Mouse (Mus musculus) C2C12 (cell line): ENCODE results near the gene Zfp131. TPM values are rescaled to one million over a fixed set of nuclear protein-coding genes. Genes with fewer than 3 reads are reported as not detected.

Source experiments
- H3K27me3 ChIP-seq: one replicate; pipeline ENCODE4 v1.6.1; 2011; ENCODE audit not compliant: control insufficient read depth, insufficient read depth, insufficient read length
- H3K36me3 ChIP-seq: one replicate; pipeline ENCODE4 v1.6.1; 2011; ENCODE audit not compliant: control insufficient read depth, insufficient read depth
- H3K4me3 ChIP-seq: one replicate; pipeline ENCODE4 v1.5.1; 2011; ENCODE audit warnings: mild to moderate bottlenecking, control low read depth; ENCODE audit not compliant: poor library complexity, insufficient read depth, severe bottlenecking
- H3K79me2 ChIP-seq: one replicate; pipeline ENCODE4 v1.6.1; 2011; ENCODE audit not compliant: control insufficient read depth, insufficient read depth
- H3K79me3 ChIP-seq: one replicate; pipeline ENCODE4 v1.6.1; 2011; ENCODE audit warnings: low read depth, control low read depth
- H3ac ChIP-seq: one replicate; pipeline ENCODE3; 2011; ENCODE audit warnings: low read depth; ENCODE audit not compliant: control insufficient read depth, insufficient read length
- CEBPB ChIP-seq: IDR thresholded peaks from one replicate; pipeline ENCODE4 v1.6.1; 2011; ENCODE audit warnings: low read depth, mild to moderate bottlenecking, control low read depth, moderate library complexity
- CTCF ChIP-seq: IDR thresholded peaks from one replicate; pipeline ENCODE4 v1.5.1; 2011; ENCODE audit not compliant: control insufficient read depth, insufficient read depth, insufficient read length
- FOSL1 ChIP-seq: IDR thresholded peaks from one replicate; pipeline ENCODE4 v1.8.0; 2011; ENCODE audit warnings: mild to moderate bottlenecking, low read length; ENCODE audit not compliant: poor library complexity, insufficient read depth, severe bottlenecking
- MAX ChIP-seq: IDR thresholded peaks from one replicate; pipeline ENCODE4 v1.6.1; 2011; ENCODE audit warnings: mild to moderate bottlenecking, control low read depth
- MYOD1 ChIP-seq: IDR thresholded peaks from one replicate; pipeline ENCODE4 v1.6.1; 2011; ENCODE audit warnings: low read depth; ENCODE audit not compliant: control insufficient read depth, insufficient read length
- MYOG ChIP-seq: IDR thresholded peaks from one replicate; pipeline ENCODE4 v1.6.1; 2011; ENCODE audit not compliant: control insufficient read depth, insufficient read length; ENCODE audit errors: extremely low read depth
- USF1 ChIP-seq: IDR thresholded peaks from one replicate; pipeline ENCODE4 v1.6.1; 2011; ENCODE audit warnings: low read depth, mild to moderate bottlenecking, control low read depth, moderate library complexity
- polyA plus RNA-seq: library from polyadenylated mRNA; unstranded; fragments of >200 nt; fragmentation: generic; extraction: Trizol; gene quantifications from one replicate; pipeline ENCODE4 v1.2.1, GENCODE M21; 2012; ENCODE audit warnings: missing spikeins

The Zfp131 gene
- polyA plus RNA-seq, 1 experiment: 10.9 TPM

DNA sequence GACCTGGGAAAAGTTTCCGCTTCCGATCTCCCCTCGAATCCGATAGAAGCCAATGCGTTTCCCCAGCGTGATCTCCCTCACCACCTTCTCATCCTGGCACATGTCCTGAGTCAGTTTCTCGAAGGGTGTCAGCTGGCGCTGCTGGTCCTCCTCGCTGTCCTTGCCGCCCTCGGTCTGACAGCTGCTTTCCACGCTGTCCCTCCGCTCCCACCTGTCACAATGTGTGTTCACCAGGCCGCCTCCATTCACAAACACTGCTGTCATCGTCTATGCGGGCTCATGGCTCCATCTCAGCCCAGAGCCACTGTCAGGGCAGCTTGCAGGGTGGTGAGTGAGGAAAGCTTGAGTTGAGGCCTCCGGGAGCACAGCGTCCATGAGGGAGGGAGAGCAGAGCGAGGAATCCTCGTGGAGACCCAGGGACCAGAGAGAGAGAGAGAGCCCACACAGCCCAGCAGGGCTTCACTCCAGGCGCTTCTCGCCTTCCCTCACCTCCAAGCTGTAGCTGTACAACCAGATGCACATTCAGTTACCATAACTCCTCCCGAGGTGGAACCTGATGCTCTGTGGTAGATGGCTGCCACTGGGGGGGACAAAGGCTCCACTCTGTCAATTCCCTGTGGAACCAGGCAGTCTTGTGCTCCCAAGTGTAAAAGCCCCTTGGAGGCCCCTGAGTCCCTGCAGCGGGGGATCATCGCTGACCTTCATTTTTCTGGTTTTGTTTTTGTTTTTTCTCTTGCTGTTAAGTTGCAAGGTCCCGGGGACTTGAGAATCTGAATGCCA lies 62.9 kb downstream of the Zfp131 start:
- H3ac ChIP-seq: no peak overlapping the region
- H3K27me3 ChIP-seq: no peaks in the 10 kb centered on the region
- TF ChIP-seq USF1 (no peak), CTCF (no peak), MYOG (no peak), CEBPB (no peak), MYOD1 (no peak), FOSL1 (no peak)
- H3K4me3 ChIP-seq: no peak overlapping the region
- H3K79me2 ChIP-seq: no peaks in the 10 kb centered on the region
- no peaks in the 10 kb centered on the region for H3K79me3 ChIP-seq
- no peaks in the 10 kb centered on the region for H3K36me3 ChIP-seq

DNA sequence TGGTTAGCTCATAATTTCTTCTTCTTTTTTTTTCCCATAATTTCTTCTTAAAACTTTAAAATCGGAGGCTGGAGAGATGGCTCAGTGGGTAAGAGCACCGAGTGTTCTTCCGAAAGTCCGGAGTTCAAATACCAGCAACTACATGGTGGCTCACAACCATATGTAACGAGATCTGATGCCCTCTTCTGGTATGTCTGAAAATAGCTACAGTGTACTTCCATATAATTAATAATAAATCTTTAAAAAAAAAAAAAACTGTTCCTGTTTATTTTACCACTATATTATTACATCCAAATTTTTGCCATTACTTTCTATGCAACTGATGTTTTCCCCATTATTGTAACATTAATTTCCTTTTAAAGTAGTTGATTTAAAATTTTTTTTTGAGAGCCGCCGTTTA lies 66.1 kb downstream of the Zfp131 start:
- no peak overlapping the region for H3K4me3 ChIP-seq
- no peaks in the 10 kb centered on the region for H3K79me2 ChIP-seq
- no peak overlapping the region for H3ac ChIP-seq
- no peaks in the 10 kb centered on the region for H3K27me3 ChIP-seq
- H3K36me3 ChIP-seq: no peaks in the 10 kb centered on the region
- no peaks in the 10 kb centered on the region for H3K79me3 ChIP-seq
- no peak for TF ChIP-seq MYOG
- no peak for TF ChIP-seq CTCF
- TF ChIP-seq MYOD1: no peak
- TF ChIP-seq FOSL1: no peak
- TF ChIP-seq MAX: no peak

DNA sequence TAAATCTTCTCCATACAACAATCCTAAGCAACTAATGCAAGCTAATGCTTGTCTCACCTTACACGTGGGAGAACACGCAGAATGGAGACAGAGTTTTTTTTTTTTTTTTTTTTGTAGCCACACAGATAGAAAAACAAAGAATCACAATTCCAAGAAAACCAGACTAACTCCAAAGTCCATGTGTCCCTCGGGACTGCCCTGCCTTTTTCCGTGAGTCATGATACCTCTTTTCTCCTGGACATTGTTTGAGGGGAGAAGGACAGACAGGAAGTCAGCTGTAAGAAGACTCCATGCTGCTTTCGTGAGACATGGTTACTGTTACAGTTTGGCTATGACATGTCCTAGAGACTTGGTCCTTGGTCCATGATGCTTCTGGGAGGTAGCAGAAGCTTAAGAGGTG lies 67.3 kb downstream of the Zfp131 start:
- H3K4me3 ChIP-seq: no peak overlapping the region
- no peaks in the 10 kb centered on the region for H3K36me3 ChIP-seq
- no peak for TF ChIP-seq FOSL1
- TF ChIP-seq CTCF: no peak
- no peak for TF ChIP-seq MYOD1
- TF ChIP-seq CEBPB: no peak
- TF ChIP-seq MYOG: no peak
- TF ChIP-seq USF1: no peak

DNA sequence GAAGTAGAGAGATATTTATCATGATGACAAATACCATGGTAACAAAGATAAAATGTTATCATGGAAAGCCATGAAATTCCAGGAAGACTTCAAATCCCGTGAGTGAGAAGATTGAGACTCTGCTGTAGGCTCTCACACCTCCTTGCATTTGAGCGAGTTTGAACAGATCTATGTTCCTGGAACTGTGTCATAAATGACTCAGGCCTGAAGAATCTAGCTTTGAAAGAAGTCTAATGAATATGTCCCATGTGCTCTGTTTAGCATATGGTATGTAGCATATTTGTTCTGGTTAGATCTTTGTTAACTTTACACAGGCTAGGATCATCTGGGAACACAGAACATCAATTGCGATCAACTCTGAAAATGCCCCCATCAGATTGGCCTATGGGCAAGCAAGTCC lies 68.2 kb downstream of the Zfp131 start:
- peak; percentile 46 for TF ChIP-seq MAX
- no peak for TF ChIP-seq CEBPB
- no peaks in the 10 kb centered on the region for H3K27me3 ChIP-seq
- H3K36me3 ChIP-seq: no peaks in the 10 kb centered on the region
- H3K79me3 ChIP-seq: no peaks in the 10 kb centered on the region
- H3ac ChIP-seq: no peak overlapping the region
- no peak overlapping the region for H3K4me3 ChIP-seq
- H3K79me2 ChIP-seq: no peaks in the 10 kb centered on the region

More for the DNA sequence above, 67.3 kb downstream of the Zfp131 start:
- no peak overlapping the region for H3ac ChIP-seq
- H3K79me2 ChIP-seq: no peaks in the 10 kb centered on the region
- no peaks in the 10 kb centered on the region for H3K27me3 ChIP-seq
- no peaks in the 10 kb centered on the region for H3K79me3 ChIP-seq

DNA sequence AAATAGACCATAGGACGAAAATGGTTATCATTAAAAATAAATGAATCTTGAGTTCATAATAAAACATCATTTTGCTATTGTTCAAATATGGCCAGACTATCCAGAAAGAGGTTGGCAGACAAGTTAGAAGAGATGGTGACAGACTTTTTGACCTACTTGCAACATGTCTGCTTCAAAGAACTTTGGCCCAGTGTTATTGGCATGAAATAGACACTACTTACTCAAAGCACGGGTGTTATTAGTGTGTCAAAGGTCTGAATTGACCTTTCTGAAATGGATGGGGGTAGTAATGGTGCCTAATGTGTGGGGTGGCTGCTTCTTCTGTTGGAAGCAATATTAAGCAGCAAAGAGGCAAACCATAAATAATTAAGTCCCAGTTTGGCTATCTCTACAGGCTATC lies 74.6 kb downstream of the Zfp131 start:
- H3K27me3 ChIP-seq: no peaks in the 10 kb centered on the region
- TF ChIP-seq CTCF (no peak), MYOD1 (no peak), FOSL1 (no peak), CEBPB (no peak), MYOG (no peak), MAX (no peak), USF1 (no peak)
- H3K79me3 ChIP-seq: no peaks in the 10 kb centered on the region
- H3ac ChIP-seq: no peak overlapping the region
- no peaks in the 10 kb centered on the region for H3K36me3 ChIP-seq
- no peaks in the 10 kb centered on the region for H3K79me2 ChIP-seq
- H3K4me3 ChIP-seq: no peak overlapping the region

Other genes starting within 250 kb of the Zfp131 start
- gene Ccl28, start 167.1 kb downstream of the Zfp131 start, polyA plus RNA-seq: not detected
- 45.6 TPM for gene Hmgcs1, start 100.5 kb downstream of the Zfp131 start, polyA plus RNA-seq
- gene Nim1k, start 35.0 kb downstream of the Zfp131 start, polyA plus RNA-seq: 0.11 TPM
- gene AF067063, start 39.3 kb upstream of the Zfp131 start, polyA plus RNA-seq: not detected
- gene D13Ertd608e, start 45.1 kb upstream of the Zfp131 start, polyA plus RNA-seq: 0.28 TPM
- gene Tcstv1, start 103.9 kb upstream of the Zfp131 start, polyA plus RNA-seq: 0.11 TPM
- 0.46 TPM for gene Gm21761, start 138.4 kb upstream of the Zfp131 start, polyA plus RNA-seq
- 0.15 TPM for gene B020031M17Rik, start 159.9 kb upstream of the Zfp131 start, polyA plus RNA-seq
- gene Gm36079, start 236.1 kb upstream of the Zfp131 start, polyA plus RNA-seq: not detected